Mouse (Mus musculus) bone marrow, adult 2 months (tissue): ENCODE results near the gene Tekt4.

Experiments used
- CTCF ChIP-seq: fragments of 200-500 bp; IDR thresholded peaks from 2 replicates; pipeline ENCODE4 v1.5.1; 2011; ENCODE audit warnings: low read length, control low read depth; ENCODE audit not compliant: control insufficient read depth, insufficient read depth
- POLR2A ChIP-seq: fragments of 200-500 bp; IDR thresholded peaks from 2 replicates; pipeline ENCODE4 v1.6.1; 2011; ENCODE audit warnings: low read depth, mild to moderate bottlenecking, control low read depth, low read length, borderline replicate concordance; ENCODE audit not compliant: control insufficient read depth

- TF ChIP-seq CTCF = no peak
- no peak for TF ChIP-seq POLR2A
Measured at GRCm38 (mm10) chr17:25511876-25512275, 57.5 kb downstream of the Tekt4 start.
